Mouse (Mus musculus) layer of hippocampus, postnatal 10 days (tissue): ENCODE measurements around the gene Mia. TPM values are rescaled to one million over a fixed set of nuclear protein-coding genes. Genes with fewer than 3 reads are reported as not detected.

ENCODE experiments used
- DNase-seq, 2 experiments: peaks; one replicate each; pipeline ENCODE4 v3.0.0; 2021; ENCODE audit warnings: low spot score in 2 of 2
- total RNA-seq, 2 experiments: library from RNA; stranded (reverse); gene quantifications; 2 replicates each; pipeline ENCODE4 v1.2.3; 2021

Mia gene
- total RNA-seq, 2 experiments from 2014 or later = 10.9 to 13.9 TPM

DNA sequence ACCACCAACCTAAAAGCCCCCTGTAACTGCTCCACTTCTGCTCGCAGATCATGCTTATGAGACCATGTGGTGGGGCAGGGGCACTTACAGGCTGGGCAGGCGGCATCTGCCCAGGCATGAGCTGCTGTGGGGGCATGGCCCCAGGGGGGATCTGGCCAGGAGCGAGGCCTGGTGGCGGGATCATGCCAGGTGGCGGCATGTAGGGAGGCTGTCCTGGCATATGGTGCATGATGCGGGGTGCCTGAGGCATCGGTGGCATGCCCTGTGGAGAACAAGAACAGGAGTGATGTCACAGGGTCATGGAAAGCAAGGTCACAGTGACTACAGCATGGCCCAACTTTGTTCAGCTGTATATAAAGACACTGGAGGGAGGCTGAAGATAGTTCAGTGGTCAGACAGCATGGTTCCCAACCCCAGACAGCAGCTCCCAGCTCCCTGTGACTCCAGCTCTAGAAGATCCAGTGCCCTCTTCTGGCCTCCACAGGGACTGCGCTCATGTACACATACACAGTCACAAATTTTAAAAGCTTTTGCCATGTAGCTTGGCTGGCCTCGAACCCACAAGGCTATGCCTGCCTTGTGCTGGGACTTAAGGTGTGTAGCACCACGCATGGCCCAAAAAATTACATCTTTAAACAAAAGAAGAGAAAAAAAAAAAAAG, 8.4 kb upstream of the Mia start:
- no peak for DNase-seq

DNA sequence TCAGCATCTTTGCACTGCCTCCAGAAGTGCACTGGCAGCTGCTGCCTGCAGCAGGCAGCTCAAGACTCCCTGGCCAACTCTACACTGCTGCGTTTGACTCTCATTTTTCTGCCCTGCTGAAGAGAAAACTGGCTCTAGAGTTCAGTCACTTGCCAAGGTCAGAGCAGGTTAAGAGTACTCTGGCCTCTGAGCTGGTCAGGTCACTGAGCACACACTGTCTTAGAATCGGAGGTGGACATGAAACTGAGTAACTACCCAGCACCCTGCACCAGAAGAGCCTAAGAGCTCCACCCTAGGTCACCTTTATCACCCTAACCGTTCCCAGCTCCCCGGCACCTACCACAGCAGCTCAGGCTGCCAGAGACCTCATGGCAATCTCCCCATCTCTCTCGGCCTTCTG, 5.0 kb upstream of the Mia start:
- no peak for DNase-seq

GRCm38 (mm10) chr7:27184964-27185363, 4.0 kb upstream of the Mia start:
- DNase-seq = peak in 1 of 2 experiments; percentile 45

GRCm38 (mm10) chr7:27182498-27182897, 1.5 kb upstream of the Mia start:
- DNase-seq = no peak

GRCm38 (mm10) chr7:27180036-27180435, 921 bp downstream of the Mia start:
- no peak for DNase-seq

GRCm38 (mm10) chr7:27179217-27179918, 1.6 kb downstream of the Mia start:
- no peak for DNase-seq

GRCm38 (mm10) chr7:27178324-27179216, 2.4 kb downstream of the Mia start, which contains the start of gene Rab4b:
TSS of gene Rab4b (minus strand) at chr7:27178896.
- DNase-seq = peak; percentile 99

DNA sequence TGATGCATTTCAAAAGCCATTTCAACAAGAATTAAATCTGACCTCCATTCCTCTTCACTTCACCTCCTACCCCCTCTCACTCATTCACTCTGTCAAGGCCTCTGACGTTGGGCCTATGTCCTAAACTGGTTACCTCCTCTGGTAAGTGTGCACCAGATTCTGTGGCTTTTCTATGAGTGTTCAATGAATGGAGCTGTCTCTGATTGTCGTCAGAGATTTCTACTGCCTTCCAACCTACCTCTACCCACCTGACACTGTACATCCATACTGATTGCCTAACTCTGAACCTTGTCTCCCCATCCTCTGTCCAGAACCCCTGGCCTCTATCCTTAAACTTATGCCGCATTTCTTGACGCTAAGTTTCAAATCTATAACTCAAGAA, 3.0 kb downstream of the Mia start:
- no peak for DNase-seq

DNA sequence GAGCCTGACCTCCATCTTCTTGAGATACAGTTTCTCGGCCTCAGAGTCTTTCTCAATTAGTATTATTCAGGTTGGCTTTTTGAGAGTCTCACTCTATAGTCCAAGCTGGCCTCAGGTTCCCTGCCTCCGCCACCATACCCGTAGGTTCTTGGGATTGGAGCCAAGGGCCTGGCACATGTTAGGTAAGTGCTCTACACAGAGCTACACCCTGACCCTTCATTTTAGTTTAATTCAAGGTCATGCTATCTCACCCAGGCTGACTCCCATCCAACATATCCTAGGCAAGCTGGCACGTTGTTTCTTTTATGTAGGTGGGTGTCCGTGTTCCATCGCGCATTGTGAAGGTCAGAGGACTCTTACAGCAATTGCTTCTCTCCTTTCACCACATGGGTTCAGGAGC, 6.1 kb downstream of the Mia start:
- no peak for DNase-seq

- no peak for DNase-seq
These were observed 6.5 kb downstream of the Mia start for GRCm38 (mm10) chr7:27174496-27174895.

DNA sequence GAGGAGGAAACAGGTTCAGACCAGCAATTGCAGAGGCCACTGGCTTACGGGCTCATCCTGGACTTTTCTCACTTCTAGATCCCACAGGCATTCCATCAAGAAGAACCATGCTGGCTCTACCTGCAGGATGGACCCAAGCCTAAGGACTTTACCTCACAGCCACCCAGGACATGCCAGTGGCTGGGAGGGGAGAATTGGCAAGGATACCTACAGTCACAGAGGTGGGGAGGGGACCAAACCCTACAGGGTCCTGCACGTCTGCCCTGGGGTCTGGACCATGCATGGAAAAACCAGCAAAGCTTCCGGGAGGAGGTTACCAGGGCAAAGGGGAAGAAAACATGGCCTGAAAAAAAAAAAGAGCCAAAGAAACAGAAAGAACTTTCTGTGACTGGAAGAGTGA, 10.0 kb downstream of the Mia start:
- DNase-seq = no peak

DNA sequence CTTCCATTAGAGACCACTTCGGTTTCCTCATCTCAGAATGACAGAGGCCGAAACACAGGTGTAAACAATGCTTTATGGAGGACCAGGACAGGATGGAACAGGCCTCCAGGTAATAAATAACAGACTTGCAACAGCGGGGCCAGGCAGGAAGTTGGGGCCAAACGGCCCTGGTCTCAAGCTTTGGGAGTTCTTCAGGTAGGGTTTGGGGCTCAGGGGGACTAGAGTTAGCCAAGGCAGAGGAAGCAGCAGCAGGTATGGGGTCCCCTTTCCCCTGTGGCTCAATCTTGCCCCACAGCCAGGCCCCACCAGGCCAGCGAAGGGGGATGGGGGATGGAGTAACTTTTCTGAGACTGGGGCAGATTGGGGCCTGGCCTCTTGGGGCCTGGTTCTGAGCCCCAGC, 12.6 kb downstream of the Mia start:
- DNase-seq = no peak

- no peak for DNase-seq
These were observed 13.4 kb downstream of the Mia start for GRCm38 (mm10) chr7:27167475-27168094.

DNA sequence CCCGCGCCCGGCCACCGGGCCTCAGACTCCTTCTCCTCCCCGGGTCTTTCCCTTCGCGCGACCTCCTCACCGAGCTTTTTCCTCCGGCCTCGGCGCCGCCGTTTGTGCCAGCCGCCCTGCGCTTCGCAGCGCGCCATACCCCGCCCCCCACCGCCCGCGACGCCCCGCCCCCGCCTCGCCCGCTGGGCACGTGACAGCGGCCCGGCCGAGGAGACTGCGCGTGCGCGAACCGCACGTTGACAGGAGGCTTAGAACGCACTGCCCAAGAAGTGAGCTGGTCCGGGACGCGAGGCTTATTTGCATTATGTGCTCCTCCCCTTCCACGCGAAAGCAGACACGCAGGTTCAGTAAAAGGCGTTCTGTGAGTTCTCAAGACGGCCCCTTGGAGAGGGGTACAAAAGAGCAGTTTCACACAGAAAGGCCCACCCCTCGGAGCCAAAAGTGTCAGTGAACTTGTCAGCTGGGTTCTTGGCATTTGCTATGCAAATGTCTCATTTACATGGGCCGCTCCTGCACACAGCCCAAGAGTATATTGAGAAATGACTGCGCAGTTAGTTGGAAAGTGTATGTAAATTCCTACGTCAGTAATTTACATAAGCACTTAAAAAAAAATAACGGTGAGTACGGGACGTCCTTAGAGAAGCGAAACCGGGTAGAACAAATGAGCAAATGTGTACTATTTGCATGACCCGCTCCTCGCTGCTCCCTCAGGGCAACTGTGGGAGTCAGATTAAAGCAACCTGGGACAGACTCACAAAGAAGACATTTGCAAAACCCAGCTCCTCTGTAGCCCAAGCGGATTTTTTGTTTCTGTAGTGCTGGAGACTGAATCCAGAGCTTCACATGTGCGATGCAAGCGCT, 14.1 kb downstream of the Mia start, which contains the start of gene Egln2:
TSS of gene Egln2 (minus strand) at position 189 of the 861 bp plus-strand sequence.
- DNase-seq = peak; percentile 95

DNA sequence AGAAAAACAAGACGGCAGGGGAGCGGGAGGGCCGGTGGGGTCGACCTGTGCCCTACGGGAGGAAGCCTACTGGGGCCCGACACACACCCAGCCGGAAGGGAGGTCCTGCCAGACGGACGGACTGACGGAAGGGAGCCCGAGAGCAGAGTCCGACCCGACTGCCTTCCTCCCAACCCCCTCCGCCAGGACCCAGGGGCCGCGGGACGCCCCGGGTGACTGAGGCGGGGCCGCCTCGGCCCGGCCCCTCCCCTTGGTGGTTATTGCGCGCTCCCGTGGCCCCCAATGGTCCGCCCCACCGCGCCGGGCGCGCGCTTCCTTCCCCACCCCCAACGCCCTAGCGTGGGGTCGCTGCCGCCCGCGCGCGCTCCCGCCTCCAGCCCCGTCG, 14.7 kb downstream of the Mia start:
- DNase-seq = peak; percentile 81 to 88

DNA sequence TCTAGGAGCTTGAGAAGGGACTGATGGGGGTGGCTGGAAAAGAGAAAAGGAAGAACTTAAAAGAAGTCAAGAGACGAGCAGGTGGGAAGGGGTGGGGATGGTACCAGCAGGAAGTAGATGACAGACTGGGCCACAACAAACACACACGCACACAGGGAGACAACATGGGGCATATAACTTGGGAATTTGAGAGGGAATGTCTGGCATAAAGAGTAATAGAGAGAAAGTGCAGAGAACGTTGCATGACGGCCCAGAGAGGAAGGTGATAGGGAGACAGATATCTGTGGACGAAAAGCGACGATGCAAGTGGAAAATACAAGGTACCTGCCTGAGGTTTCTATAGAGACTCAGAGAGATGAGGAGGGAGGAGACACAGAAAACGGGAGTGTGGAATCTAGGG, 15.3 kb downstream of the Mia start:
- DNase-seq = no peak

DNA sequence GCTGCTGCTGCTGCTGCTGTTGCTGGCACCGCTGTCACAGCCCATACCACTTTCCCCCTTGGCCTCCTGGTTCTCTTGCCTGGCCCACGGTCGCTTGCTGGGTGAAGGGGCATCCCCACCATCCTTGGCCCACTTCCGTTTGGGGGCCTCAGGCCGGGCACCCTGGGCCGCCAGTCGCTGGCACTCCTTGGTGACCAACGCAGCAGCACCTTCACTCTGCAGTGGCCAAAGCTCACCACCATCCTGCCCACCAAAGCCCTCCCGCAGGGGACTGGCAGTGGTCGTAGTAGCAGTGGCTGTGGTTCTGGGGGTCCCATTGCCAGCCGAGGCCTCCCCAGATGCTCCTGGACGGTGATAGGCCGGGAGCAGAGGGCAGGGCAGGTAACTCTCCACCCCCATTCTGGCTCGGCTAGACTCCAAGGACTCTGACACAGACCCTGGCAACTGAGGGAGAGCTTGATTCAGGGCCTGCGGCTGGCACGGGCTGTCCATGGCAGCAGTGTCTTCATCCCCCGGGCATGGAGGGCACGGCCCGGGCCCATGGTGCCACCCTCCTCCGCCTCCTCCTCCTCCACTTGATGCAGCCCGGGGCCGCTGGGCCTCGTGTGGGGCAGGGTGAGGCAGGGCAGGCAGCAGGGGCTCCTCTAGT, 15.8 kb downstream of the Mia start:
- no peak for DNase-seq

DNA sequence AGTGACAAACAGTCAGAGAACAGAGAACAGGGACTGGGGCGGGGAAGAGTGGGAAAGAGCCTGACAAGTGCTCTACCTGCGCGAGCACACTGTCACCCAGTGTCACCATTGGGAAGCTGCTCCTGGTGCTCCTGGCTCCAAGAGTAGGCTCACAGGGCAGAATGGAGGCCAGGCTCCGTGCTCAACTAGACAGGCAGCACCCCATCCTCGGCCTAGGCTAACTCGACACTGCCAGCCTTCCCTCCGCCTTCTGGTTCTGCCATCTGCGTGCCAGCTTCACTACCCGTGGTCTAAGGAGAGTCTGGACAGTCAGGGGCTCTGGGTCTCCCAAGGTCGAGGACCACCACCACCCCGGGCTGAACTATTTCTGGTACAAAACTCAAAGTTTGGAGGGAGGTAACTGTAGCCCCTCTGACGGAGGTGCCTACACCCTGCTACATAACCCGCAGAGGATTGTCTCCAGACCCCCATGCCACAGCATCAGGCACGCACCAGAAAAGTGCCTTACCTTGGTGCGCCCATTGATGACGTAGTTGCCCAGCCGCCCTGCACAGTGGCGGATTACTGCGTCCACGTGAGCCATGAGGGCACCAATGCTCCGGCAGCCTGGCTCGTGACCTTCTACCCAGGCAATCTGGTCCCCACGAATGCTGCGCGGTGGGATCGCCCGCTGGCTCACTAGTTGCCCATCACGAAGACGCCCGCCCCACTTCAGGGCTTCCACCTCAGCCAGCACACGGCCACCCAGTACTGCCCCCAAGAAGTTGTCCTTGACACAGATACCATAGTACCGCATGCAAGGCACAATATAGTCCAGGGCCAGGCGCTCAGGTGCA, 16.6 kb downstream of the Mia start:
- peak in 1 of 2 experiments; percentile 71 for DNase-seq

DNA sequence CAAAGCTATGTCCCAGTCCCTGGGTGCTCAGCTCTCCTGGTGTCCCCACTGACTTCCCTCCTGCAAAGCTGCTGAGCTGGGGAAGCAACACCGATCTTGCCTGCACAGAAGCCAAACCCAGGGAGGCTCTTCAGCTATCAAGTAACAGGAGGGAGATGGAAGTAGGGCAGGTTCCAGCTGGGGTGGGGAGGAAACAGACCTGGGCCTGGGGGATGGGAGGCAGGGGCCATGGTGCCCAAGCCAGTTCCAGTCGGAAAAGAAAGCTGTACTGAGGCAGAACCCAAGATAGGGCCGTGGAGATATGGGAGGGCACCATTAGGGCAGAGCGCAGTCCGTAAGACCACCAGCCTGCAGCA, 17.5 kb downstream of the Mia start:
- no peak for DNase-seq
